Comparison of ENCODE assay signal across 20 mouse cellular contexts in the genomic region with DNA sequence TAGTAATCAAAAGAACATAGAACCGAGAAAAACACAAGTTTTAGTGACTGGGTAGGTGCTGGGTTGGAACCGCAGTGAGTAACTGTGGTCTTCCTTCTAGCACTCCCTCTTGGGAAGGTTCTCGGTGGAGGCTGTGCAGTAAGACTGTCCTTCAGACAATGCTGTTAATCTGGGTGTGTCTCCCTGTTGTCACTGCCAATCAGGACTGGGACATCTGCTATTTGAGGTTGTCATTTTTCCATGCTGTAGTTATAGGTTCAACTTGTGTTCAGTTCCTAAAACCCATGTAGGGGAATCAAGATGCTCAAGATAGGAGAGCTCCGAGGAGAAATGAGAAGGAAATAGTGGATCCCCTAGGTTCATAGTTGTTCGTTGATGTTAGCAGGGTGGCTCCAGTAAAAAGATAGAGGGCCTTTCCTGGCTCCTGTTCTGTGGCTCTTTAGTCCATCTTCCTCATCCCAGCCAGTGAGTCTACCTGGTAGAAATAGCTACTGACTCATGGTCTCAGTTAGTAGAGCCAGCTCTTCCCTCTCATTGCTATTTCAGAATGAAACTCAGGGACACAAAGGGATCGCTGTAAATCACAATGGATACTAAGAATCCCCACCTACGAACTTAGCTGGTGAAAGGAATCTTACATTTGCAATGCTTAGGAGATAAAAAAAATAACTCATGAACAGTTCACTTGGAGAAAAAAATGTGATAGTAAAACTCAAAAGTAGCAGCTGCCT. TPM values are rescaled to one million over a fixed set of nuclear protein-coding genes. Genes with fewer than 3 reads are reported as not detected.
DNase-seq lines count a peak whose midpoint lies in the region; ATAC-seq and TF ChIP-seq lines count a peak whose summit lies in the region.
"Had no signal": no experiment of that assay in that cellular context is flagged by ENCODE, and none has a peak within 500 bp of the region (broad histone marks: within the 10 kb centered on the region; RNA-seq: fewer than 3 reads in every experiment).

No protein-coding gene starts in this region.

- TF ChIP-seq CTCF in C2C12 (IDR thresholded peaks at IDR 0.05; ENCODE audit: control insufficient read depth, insufficient read depth, insufficient read length), result no peak

- no peak for DNase-seq in frontal cortex, postnatal 14 days (ENCODE audit: low spot score in 2 of 2)
- no peak for DNase-seq in layer of hippocampus, postnatal 25 days (ENCODE audit: extremely low spot score in 1 of 2, low spot score in 1 of 2)
- DNase-seq: adrenal gland, adult 2 months; adrenal gland, postnatal 10 days; adrenal gland, postnatal 25 days; B cell, adult 2 months; cerebellum, adult 11-12 months; cerebellum, adult 2 months; cerebellum, adult 9-10 months; cerebellum, postnatal 10 days; cerebellum, postnatal 25 days; forebrain, postnatal 0 days had no signal

- no peak for TF ChIP-seq POLR2A in myocyte (IDR thresholded peaks at IDR 0.05; ENCODE audit: insufficient read length, low read depth)

- no peaks in the 10 kb centered on the region for H3K79me2 ChIP-seq in C2C12 (ENCODE audit: control insufficient read depth, insufficient read depth)
- H3K79me2 ChIP-seq in myocyte (ENCODE audit: control insufficient read depth, insufficient read depth), result no peaks in the 10 kb centered on the region

- ATAC-seq in frontal cortex, adult (ENCODE audit: low TSS enrichment), result peak; percentile 93
- ATAC-seq: forebrain, embryonic 13.5 days; forebrain, embryonic 15.5 days; forebrain, postnatal 0 days had no signal

- no peaks in the 10 kb centered on the region for H3K79me3 ChIP-seq in C2C12 (ENCODE audit: low read depth)

- H3K4me3 ChIP-seq in C2C12 (ENCODE audit: insufficient read depth, poor library complexity, severe bottlenecking) (no peak overlapping the region), myocyte (no peak overlapping the region)
- H3K4me3 ChIP-seq: embryonic facial prominence, embryonic 10.5 days; embryonic facial prominence, embryonic 12.5 days; forebrain, embryonic 13.5 days; forebrain, embryonic 15.5 days had no signal

- H3K36me3 ChIP-seq in C2C12 (ENCODE audit: control insufficient read depth, insufficient read depth), result no peaks in the 10 kb centered on the region
- no peaks in the 10 kb centered on the region for H3K36me3 ChIP-seq in myocyte (ENCODE audit: control insufficient read depth, insufficient read depth)
- H3K36me3 ChIP-seq: embryonic facial prominence, embryonic 10.5 days; embryonic facial prominence, embryonic 12.5 days; forebrain, embryonic 15.5 days had no signal

- H3ac ChIP-seq in C2C12 (ENCODE audit: control insufficient read depth, insufficient read length, low read depth), result no peak overlapping the region
- H3ac ChIP-seq in myocyte (ENCODE audit: control insufficient read depth, insufficient read length), result no peak overlapping the region

- H3K27me3 ChIP-seq in C2C12 (ENCODE audit: control insufficient read depth, insufficient read depth, insufficient read length) (no peaks in the 10 kb centered on the region), myocyte (ENCODE audit: control insufficient read depth, insufficient read depth, insufficient read length) (no peaks in the 10 kb centered on the region)
- H3K27me3 ChIP-seq: embryonic facial prominence, embryonic 12.5 days; forebrain, embryonic 13.5 days; forebrain, embryonic 15.5 days had no signal

- peak overlapping the region; percentile 39 for H3K4me2 ChIP-seq in myocyte (ENCODE audit: low read depth)
- H3K4me2 ChIP-seq: embryonic facial prominence, embryonic 12.5 days; forebrain, embryonic 13.5 days; forebrain, embryonic 15.5 days had no signal

TF ChIP-seq in C2C12, 6 proteins besides CTCF, POLR2A, EP300 and RAD21:
- peak; percentile 95 for TF ChIP-seq MYOD1 (IDR thresholded peaks at IDR 0.05; ENCODE audit: control insufficient read depth, insufficient read length, low read depth)
- TF ChIP-seq MAX (IDR thresholded peaks at IDR 0.05), result no peak
TF ChIP-seq in C2C12: peak in this region for 1.

TF ChIP-seq in myocyte, 11 proteins besides CTCF, POLR2A, EP300 and RAD21:
- TF ChIP-seq REST (IDR thresholded peaks at IDR 0.05; ENCODE audit: insufficient read depth, insufficient read length), result no peak
- no peak for TF ChIP-seq SRF (IDR thresholded peaks at IDR 0.05; ENCODE audit: control insufficient read depth, insufficient read length, low read depth)
- TF ChIP-seq TCF3 (IDR thresholded peaks at IDR 0.05; ENCODE audit: insufficient read length, low read depth), result peak; percentile 42
- TF ChIP-seq USF1 (IDR thresholded peaks at IDR 0.05; ENCODE audit: low read depth), result no peak
- no peak for TF ChIP-seq MAX (IDR thresholded peaks at IDR 0.05; ENCODE audit: low read depth)
- peak in 2 of 3 experiments; percentile 43 to 49 for TF ChIP-seq MYOG (IDR thresholded peaks at IDR 0.05; ENCODE audit: control insufficient read depth in 1 of 3, insufficient read depth in 1 of 3, insufficient read length in 2 of 3, low read depth in 2 of 3)
- peak; percentile 93 to 99 (median 94) for TF ChIP-seq MYOD1 (IDR thresholded peaks at IDR 0.05; ENCODE audit: control insufficient read depth in 1 of 3, insufficient read length in 2 of 3, low read depth in 2 of 3)
- TF ChIP-seq E2F4 (IDR thresholded peaks at IDR 0.05; ENCODE audit: insufficient read depth), result no peak
- no peak for TF ChIP-seq CEBPB (IDR thresholded peaks at IDR 0.05; ENCODE audit: insufficient read depth, poor library complexity, severe bottlenecking)
- TF ChIP-seq POLR2AphosphoS2 (IDR thresholded peaks at IDR 0.05; ENCODE audit: insufficient read length, low read depth), result no peak
- TF ChIP-seq TCF12 (IDR thresholded peaks at IDR 0.05; ENCODE audit: insufficient read depth, poor library complexity, severe bottlenecking), result peak; percentile 77

RNA-seq across cellular contexts. Expression of a gene that starts 12.7 kb away (rescaled TPM):
- polyA plus RNA-seq in C2C12 (2012; fragmentation: generic; extraction: Trizol), result 110 TPM
- 123 TPM for polyA plus RNA-seq in myocyte (2012; fragmentation: generic; extraction: Trizol)
- total RNA-seq in layer of hippocampus, postnatal 25 days (2021), result 10 to 100 TPM; 17.3 to 18.0 TPM
- total RNA-seq: MEL had no signal
